Mouse (Mus musculus) cortical plate, adult 2 months (tissue): ENCODE results near the gene Wdr66. TPM values are rescaled to one million over a fixed set of nuclear protein-coding genes. Genes with fewer than 3 reads are reported as not detected.

Experiments
- H3K27ac ChIP-seq: fragments of 200-500 bp; 2 replicates; pipeline ENCODE4 v1.5.1; 2012; ENCODE audit warnings: low read length, control low read depth, inconsistent platforms; ENCODE audit not compliant: insufficient read depth
- H3K4me1 ChIP-seq: fragments of 200-500 bp; 2 replicates; pipeline ENCODE4 v1.6.1; 2011; ENCODE audit warnings: low read length; ENCODE audit not compliant: control insufficient read depth, insufficient read depth
- H3K4me3 ChIP-seq: fragments of 200-500 bp; 2 replicates; pipeline ENCODE4 v1.5.1; 2011; ENCODE audit warnings: mild to moderate bottlenecking, low read length, control low read depth; ENCODE audit not compliant: insufficient read depth
- CTCF ChIP-seq: fragments of 200-500 bp; IDR thresholded peaks from 2 replicates; pipeline ENCODE4 v1.5.1; 2011; ENCODE audit warnings: mild to moderate bottlenecking, control low read depth, low read length; ENCODE audit not compliant: insufficient read depth; ENCODE audit errors: extremely low read depth
- POLR2A ChIP-seq: fragments of 200-500 bp; IDR thresholded peaks from 2 replicates; pipeline ENCODE4 v1.6.1; 2011; ENCODE audit warnings: mild to moderate bottlenecking, low read length, control low read depth; ENCODE audit not compliant: insufficient read depth; ENCODE audit errors: extremely low read depth
- polyA plus RNA-seq: library from polyadenylated mRNA; depleted of rRNA; stranded (reverse); fragments of >200 nt; gene quantifications from 2 replicates; pipeline ENCODE4 v1.2.3, GENCODE M21; 2012

Wdr66 gene
- polyA plus RNA-seq, 1 experiment = 6.7 TPM

GRCm38 (mm10) chr5:123347985-123348384 is 96.1 kb downstream of the Wdr66 start:
- TF ChIP-seq POLR2A (no peak), CTCF (no peak)
- Histone ChIP-seq H3K4me1 (peaks cover 5% of the 10 kb centered on the region), H3K4me3 (no peak overlapping the region), H3K27ac (no peak overlapping the region)

- Histone ChIP-seq H3K4me1 (peaks cover 5% of the 10 kb centered on the region), H3K27ac (no peak overlapping the region), H3K4me3 (no peak overlapping the region)
- TF ChIP-seq POLR2A = no peak
- TF ChIP-seq CTCF = no peak
These were observed 98.5 kb downstream of the Wdr66 start for GRCm38 (mm10) chr5:123350386-123350785.

GRCm38 (mm10) chr5:123355918-123356317 is 104.0 kb downstream of the Wdr66 start:
- Histone ChIP-seq H3K27ac (no peak overlapping the region), H3K4me3 (no peak overlapping the region), H3K4me1 (peaks cover 2% of the 10 kb centered on the region)
- TF ChIP-seq CTCF (no peak), POLR2A (no peak)

- peaks cover 2% of the 10 kb centered on the region for H3K4me1 ChIP-seq
- TF ChIP-seq POLR2A (no peak), CTCF (no peak)
- no peak overlapping the region for H3K4me3 ChIP-seq
- no peak overlapping the region for H3K27ac ChIP-seq
These were observed 105.4 kb downstream of the Wdr66 start for GRCm38 (mm10) chr5:123357253-123357652.

GRCm38 (mm10) chr5:123359431-123359830 is 107.5 kb downstream of the Wdr66 start:
- Histone ChIP-seq H3K4me3 (no peak overlapping the region), H3K4me1 (0 out of 2 replicates have a peak, but pooled peaks cover 1% of the 10 kb centered on the region), H3K27ac (no peak overlapping the region)
- TF ChIP-seq CTCF (no peak), POLR2A (no peak)

GRCm38 (mm10) chr5:123362911-123363310 is 111.0 kb downstream of the Wdr66 start:
- Histone ChIP-seq H3K4me3 (no peak overlapping the region), H3K27ac (no peak overlapping the region), H3K4me1 (0 out of 2 replicates have a peak, but pooled peaks cover 1% of the 10 kb centered on the region)
- no peak for TF ChIP-seq POLR2A
- TF ChIP-seq CTCF = no peak

GRCm38 (mm10) chr5:123364302-123364971 is 112.5 kb downstream of the Wdr66 start:
- TF ChIP-seq CTCF (no peak), POLR2A (no peak)
- 0 out of 2 replicates have a peak, but pooled peaks cover 1% of the 10 kb centered on the region for H3K4me1 ChIP-seq
- H3K4me3 ChIP-seq = no peak overlapping the region
- H3K27ac ChIP-seq = no peak overlapping the region

GRCm38 (mm10) chr5:123368869-123369488 is 117.1 kb downstream of the Wdr66 start:
- peak; percentile 88 for TF ChIP-seq CTCF
- no peak for TF ChIP-seq POLR2A
- Histone ChIP-seq H3K4me3 (no peak overlapping the region), H3K27ac (no peak overlapping the region), H3K4me1 (0 out of 2 replicates have a peak, but pooled peaks cover under 1% of the 10 kb centered on the region)

- Histone ChIP-seq H3K27ac (no peak overlapping the region), H3K4me1 (no peaks in the 10 kb centered on the region), H3K4me3 (no peak overlapping the region)
- TF ChIP-seq CTCF (no peak), POLR2A (no peak)
These were observed 118.1 kb downstream of the Wdr66 start for GRCm38 (mm10) chr5:123370049-123370448.

- TF ChIP-seq CTCF (no peak), POLR2A (no peak)
- H3K27ac ChIP-seq = no peak overlapping the region
These were observed 123.4 kb downstream of the Wdr66 start for GRCm38 (mm10) chr5:123375262-123375661.

More at GRCm38 (mm10) chr5:123375262-123375661, 123.4 kb downstream of the Wdr66 start:
- Histone ChIP-seq H3K4me3 (no peak overlapping the region), H3K4me1 (no peaks in the 10 kb centered on the region)
